In the genomic region with DNA sequence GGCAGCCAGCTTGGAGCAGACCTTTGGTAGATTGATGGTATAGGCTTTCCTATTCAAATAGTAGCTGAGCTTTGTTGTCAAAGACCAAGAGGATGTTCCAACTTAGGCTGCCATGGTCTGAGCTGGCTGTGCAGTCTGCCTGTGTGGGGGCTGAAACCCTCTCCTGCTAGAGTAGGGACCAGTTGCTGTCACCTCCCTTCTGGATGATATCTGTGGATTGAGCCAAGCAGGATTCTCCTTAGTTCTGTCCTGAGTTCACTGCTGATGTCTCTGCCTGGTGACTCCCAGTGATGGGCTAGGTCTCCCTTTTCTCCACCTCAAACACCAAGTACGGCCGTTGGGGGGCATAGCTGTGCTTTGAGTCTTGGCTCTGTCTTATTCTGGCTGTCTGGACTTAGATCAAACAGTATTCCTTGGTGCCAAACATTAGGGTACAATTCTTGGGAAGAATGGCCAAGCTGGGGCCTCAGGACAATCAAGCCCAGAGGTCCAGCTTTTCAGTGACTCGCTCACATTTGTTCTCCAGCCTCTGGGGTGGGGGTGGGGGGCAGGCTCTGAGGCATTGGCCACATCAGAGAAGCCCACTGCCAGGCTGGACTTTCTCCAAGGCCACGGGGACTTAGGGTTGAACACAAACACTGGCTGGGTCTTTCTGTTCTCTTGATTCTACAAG, we compare ENCODE assay signal across 10 mouse cellular contexts.
A peak's percentile ranks its signal among the peaks of the same experiment; 100 is the strongest.
DNase-seq lines count a peak whose midpoint lies in the region; ATAC-seq and TF ChIP-seq lines count a peak whose summit lies in the region.
"Had no signal": no experiment of that assay in that cellular context is flagged by ENCODE, and none has a peak within 500 bp of the region (broad histone marks: within the 10 kb centered on the region; RNA-seq: fewer than 3 reads in every experiment).

No protein-coding gene starts in this region.

- H3K27ac ChIP-seq in cortical plate, adult 2 months (ENCODE audit: insufficient read depth, low read length) = no peak overlapping the region
- peak overlapping the region; percentile 81 for H3K27ac ChIP-seq in forebrain, embryonic 15.5 days (replicated peaks)
- peak overlapping the region; percentile 82 for H3K27ac ChIP-seq in midbrain, embryonic 14.5 days (replicated peaks; ENCODE audit: low read depth, low read length)
- H3K27ac ChIP-seq: kidney, embryonic 15.5 days; limb, embryonic 12.5 days had no signal

- H3K4me1 ChIP-seq in cortical plate, adult 2 months (ENCODE audit: control insufficient read depth, insufficient read depth, low read length) = no peaks in the 10 kb centered on the region
- peaks cover 27% of the 10 kb centered on the region for H3K4me1 ChIP-seq in forebrain, embryonic 15.5 days
- H3K4me1 ChIP-seq in midbrain, embryonic 14.5 days (ENCODE audit: control insufficient read depth, insufficient read depth, low read length) = 0 out of 2 replicates have a peak, but pooled peaks cover 16% of the 10 kb centered on the region
- H3K4me1 ChIP-seq: kidney, embryonic 15.5 days; limb, embryonic 12.5 days had no signal

- no peaks in the 10 kb centered on the region for H3K9me3 ChIP-seq in forebrain, embryonic 15.5 days
- H3K9me3 ChIP-seq in midbrain, embryonic 14.5 days (ENCODE audit: control insufficient read depth, low read length) = no peaks in the 10 kb centered on the region
- H3K9me3 ChIP-seq: kidney, embryonic 15.5 days; limb, embryonic 12.5 days had no signal

- no peak; the same call in 1 of the 2 replicates for ATAC-seq in forebrain, embryonic 15.5 days (replicated peaks)
- ATAC-seq in midbrain, embryonic 14.5 days (ENCODE audit: low FRiP score, low TSS enrichment) = no peak; the same call in 1 of the 2 replicates

- 0 out of 2 replicates have a peak overlapping the region, but pooled peaks have one; percentile 25 for H3K4me2 ChIP-seq in forebrain, embryonic 15.5 days (replicated peaks)
- H3K4me2 ChIP-seq in midbrain, embryonic 14.5 days (ENCODE audit: low read length) = peak overlapping the region; percentile 24
- H3K4me2 ChIP-seq: kidney, embryonic 15.5 days; limb, embryonic 12.5 days had no signal

- no peak overlapping the region for H3K4me3 ChIP-seq in cortical plate, adult 2 months (ENCODE audit: insufficient read depth, low read length)
- no peak overlapping the region for H3K4me3 ChIP-seq in forebrain, embryonic 15.5 days
- H3K4me3 ChIP-seq in midbrain, embryonic 14.5 days (replicated peaks; ENCODE audit: low read depth, low read length) = no peak overlapping the region
- H3K4me3 ChIP-seq: kidney, embryonic 15.5 days; limb, embryonic 12.5 days had no signal

- WGBS in forebrain, embryonic 15.5 days = 30% methylated on average over 4 of the region's 4 CpGs
- 65% methylated on average over 4 of the region's 4 CpGs for WGBS in midbrain, embryonic 14.5 days

- no peak overlapping the region for H3K9ac ChIP-seq in forebrain, embryonic 15.5 days (replicated peaks)
- H3K9ac ChIP-seq in midbrain, embryonic 14.5 days (replicated peaks; ENCODE audit: low read length) = no peak overlapping the region
- H3K9ac ChIP-seq: kidney, embryonic 15.5 days; limb, embryonic 12.5 days had no signal

- TF ChIP-seq CTCF in cortical plate, adult 2 months (IDR thresholded peaks at IDR 0.05; ENCODE audit: extremely low read depth, insufficient read depth, low read length) = 0 out of 2 replicates have a peak, but pooled peaks have one; percentile 31

- no peak for TF ChIP-seq POLR2A in cortical plate, adult 2 months (IDR thresholded peaks at IDR 0.05; ENCODE audit: extremely low read depth, insufficient read depth, low read length)

- no peaks in the 10 kb centered on the region for H3K27me3 ChIP-seq in forebrain, embryonic 15.5 days
- H3K27me3 ChIP-seq in midbrain, embryonic 14.5 days (ENCODE audit: control insufficient read depth, insufficient read depth, low read length) = no peaks in the 10 kb centered on the region
- H3K27me3 ChIP-seq: kidney, embryonic 15.5 days; limb, embryonic 12.5 days had no signal

- no peaks in the 10 kb centered on the region for H3K36me3 ChIP-seq in forebrain, embryonic 15.5 days
- H3K36me3 ChIP-seq in midbrain, embryonic 14.5 days (ENCODE audit: control insufficient read depth, insufficient read depth, low read length) = no peaks in the 10 kb centered on the region
- H3K36me3 ChIP-seq: kidney, embryonic 15.5 days; limb, embryonic 12.5 days had no signal

- DNase-seq in layer of hippocampus, adult 8-10 months (ENCODE audit: low spot score in 2 of 2) = peak; percentile 42 to 58
- peak; percentile 49 for DNase-seq in midbrain, embryonic 14.5 days
- DNase-seq in yolk sac, embryonic 10.5 days (ENCODE audit: low spot score) = no peak
- DNase-seq in gastrocnemius, adult 18-20 months (ENCODE audit: low spot score) = no peak
- no peak for DNase-seq in lung, postnatal 10 days
- DNase-seq in lung, adult 18-20 months = no peak

Comparison
In these comparisons a context has a peak if more than half of its experiments do, and no peak if none do; other contexts are left out.
1. DNase-seq: peak in layer of hippocampus, adult 8-10 months (2 of 2) and midbrain, embryonic 14.5 days (single experiment); none in yolk sac, embryonic 10.5 days (single experiment), gastrocnemius, adult 18-20 months (single experiment), lung, postnatal 10 days (single experiment) and lung, adult 18-20 months (0 of 2).